Mouse (Mus musculus) midbrain, embryonic 16.5 days (tissue): ENCODE measurements around the gene Chek2. TPM values are rescaled to one million over a fixed set of nuclear protein-coding genes. Genes with fewer than 3 reads are reported as not detected.
"Not testable (repeated sequence)": the region's sequence is repeated elsewhere in the genome, so short reads cannot be mapped to it uniquely, and the experiment has no call there.

ENCODE experiments used
- ATAC-seq: fragments of 200-750 bp; cut with Nextera tagmentation; 2 replicates; pipeline ENCODE4 v1.8.0; 2017; ENCODE audit warnings: moderate TSS enrichment
- H3K27ac ChIP-seq: fragments of 300-500 bp; sonication (generic); 2 replicates; pipeline ENCODE4 v1.5.1; 2014; ENCODE audit warnings: mild to moderate bottlenecking, low read length, mixed read lengths
- H3K27me3 ChIP-seq: fragments of 300-500 bp; sonication (generic); 2 replicates; pipeline ENCODE4 v1.6.1; 2014; ENCODE audit warnings: low read depth, low read length, mixed read lengths; ENCODE audit not compliant: control insufficient read depth, insufficient read depth
- H3K36me3 ChIP-seq: fragments of 300-500 bp; sonication (generic); 2 replicates; pipeline ENCODE4 v1.6.1; 2014; ENCODE audit warnings: mild to moderate bottlenecking, low read length, moderate library complexity, mixed read lengths; ENCODE audit not compliant: control insufficient read depth, insufficient read depth
- H3K4me1 ChIP-seq: fragments of 300-500 bp; sonication (generic); 2 replicates; pipeline ENCODE4 v1.6.1; 2014; ENCODE audit warnings: mild to moderate bottlenecking, low read length, mixed read lengths; ENCODE audit not compliant: control insufficient read depth, insufficient read depth
- H3K4me2 ChIP-seq: fragments of 300-500 bp; sonication (generic); 2 replicates; pipeline ENCODE4 v1.6.1; 2014; ENCODE audit warnings: mild to moderate bottlenecking, low read length, mixed read lengths
- H3K4me3 ChIP-seq: fragments of 300-500 bp; sonication (generic); 2 replicates; pipeline ENCODE4 v1.5.1; 2014; ENCODE audit warnings: low read depth, mild to moderate bottlenecking, low read length, moderate library complexity, mixed read lengths
- H3K9ac ChIP-seq: fragments of 300-500 bp; sonication (generic); 2 replicates; pipeline ENCODE4 v1.6.1; 2014; ENCODE audit warnings: low read depth, low read length, mixed read lengths
- H3K9me3 ChIP-seq: fragments of 300-500 bp; sonication (generic); replicated peaks from 2 replicates; pipeline ENCODE4 v1.6.1; 2014; ENCODE audit warnings: mild to moderate bottlenecking, low read length, mixed read lengths; ENCODE audit not compliant: control insufficient read depth, poor library complexity, severe bottlenecking
- WGBS: fragments of 180-500 bp; shearing (Covaris S2); extraction: QIAGEN DNeasy Blood & Tissue Kit; methylation state at CpG from one replicate; pipeline ENCODE4 v1.1.7; 2014; 5-methylcytosine and 5-hydroxymethylcytosine counted together
- polyA plus RNA-seq: library from polyadenylated mRNA; unstranded; fragments of >200 nt; fragmentation: Nextera tagmentation; extraction: Ambion mirVana; gene quantifications from 2 replicates; pipeline ENCODE4 v1.2.1, GENCODE M21; 2015

The Chek2 gene
- polyA plus RNA-seq, 1 experiment from 2014 or later, result 4.5 TPM

DNA sequence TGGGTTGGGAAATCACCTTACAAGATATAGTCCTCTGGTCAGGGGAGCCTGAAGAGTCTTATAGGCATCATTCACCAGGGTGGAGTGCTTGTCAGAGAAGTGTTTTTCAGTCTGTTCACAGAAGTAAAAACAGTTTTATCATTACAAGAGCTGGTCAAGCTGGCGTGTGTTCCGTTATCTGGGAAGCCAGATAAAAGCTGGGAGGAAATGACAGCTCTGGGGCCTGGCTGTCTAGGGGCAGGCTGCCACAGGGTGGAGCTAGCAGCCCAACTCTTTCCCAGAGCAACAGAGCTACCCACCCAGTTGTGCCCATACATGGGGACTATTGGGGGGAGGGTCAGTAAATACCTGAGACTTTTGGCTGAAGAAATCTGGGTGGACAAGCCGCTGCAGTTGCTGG is 3.8 kb upstream of the Chek2 start:
- Histone ChIP-seq H3K36me3 (no peaks in the 10 kb centered on the region), H3K4me2 (no peak overlapping the region), H3K27ac (no peak overlapping the region), H3K9me3 (no peaks in the 10 kb centered on the region), H3K4me1 (peaks cover 9% of the 10 kb centered on the region), H3K4me3 (no peak overlapping the region), H3K27me3 (no peaks in the 10 kb centered on the region), H3K9ac (no peak overlapping the region)
- WGBS, result 25% methylated on average over 3 of the region's 3 CpGs
- no peak for ATAC-seq

DNA sequence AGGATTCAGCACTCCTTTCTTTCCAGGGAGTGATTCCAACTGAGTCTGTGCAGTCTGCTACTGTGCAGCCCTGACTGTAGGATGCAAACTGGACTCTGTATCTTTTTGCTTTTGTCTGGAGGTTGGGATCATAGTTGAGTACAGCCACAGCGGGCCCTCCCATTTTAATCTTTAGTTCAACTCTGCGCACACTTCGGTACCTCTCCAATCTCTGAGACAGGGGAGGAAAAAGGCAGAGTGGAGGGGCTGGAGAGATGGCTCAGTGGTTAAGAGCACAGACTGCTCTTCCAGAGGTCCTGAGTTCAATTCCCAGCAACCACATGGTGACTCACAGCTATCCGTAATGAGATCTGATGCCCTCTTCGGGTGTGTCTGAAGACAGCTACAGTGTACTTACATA is 1.8 kb upstream of the Chek2 start:
- H3K9ac ChIP-seq, ATAC-seq: not testable (repeated sequence)
- 94% methylated on average over 5 of the region's 5 CpGs for WGBS

DNA sequence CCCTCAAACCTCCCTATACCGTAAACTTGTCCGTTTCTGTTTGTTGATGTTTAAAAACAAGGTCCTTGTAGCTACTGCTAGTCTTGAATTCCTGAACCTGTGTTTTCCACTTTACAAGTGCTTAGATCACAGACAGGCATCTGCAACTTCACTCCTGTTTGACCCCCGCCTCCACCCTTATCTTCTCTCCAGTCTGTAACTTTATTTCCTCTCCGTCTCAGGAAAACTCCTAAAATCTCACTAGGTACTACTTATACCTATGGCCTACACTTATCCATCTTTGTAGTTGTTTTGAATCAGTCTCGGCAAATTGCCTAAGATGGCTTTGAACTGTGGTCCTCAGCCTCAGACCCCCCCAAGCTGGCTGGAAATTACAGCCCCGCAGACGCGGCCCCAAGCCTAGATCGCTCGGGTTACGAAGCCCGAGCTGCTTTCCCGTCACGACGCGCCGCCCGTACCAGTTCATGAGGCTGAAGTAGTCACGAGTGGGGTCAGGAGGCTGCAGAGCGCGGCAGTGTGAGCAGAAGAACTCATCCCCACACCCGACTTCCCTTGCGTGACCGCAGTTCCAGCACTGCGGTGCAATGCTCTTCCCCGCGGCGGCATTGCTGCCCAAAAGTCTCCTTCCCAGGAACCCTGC is 621 bp upstream of the Chek2 start:
- Histone ChIP-seq H3K9ac (peak overlapping the region; percentile 69), H3K9me3 (no peaks in the 10 kb centered on the region), H3K4me1 (peaks cover 9% of the 10 kb centered on the region), H3K4me3 (peak overlapping the region; percentile 69), H3K36me3 (no peaks in the 10 kb centered on the region), H3K27me3 (no peaks in the 10 kb centered on the region), H3K4me2 (peak overlapping the region; percentile 80), H3K27ac (peak overlapping the region; percentile 61)
- WGBS, result 8% methylated on average over 28 of the region's 28 CpGs
- ATAC-seq, result peak; percentile 87

More for the DNA sequence above, 1.8 kb upstream of the Chek2 start:
- H3K4me3 ChIP-seq, H3K9me3 ChIP-seq, H3K27me3 ChIP-seq, H3K4me1 ChIP-seq, H3K4me2 ChIP-seq, H3K27ac ChIP-seq, H3K36me3 ChIP-seq: not testable (repeated sequence)

DNA sequence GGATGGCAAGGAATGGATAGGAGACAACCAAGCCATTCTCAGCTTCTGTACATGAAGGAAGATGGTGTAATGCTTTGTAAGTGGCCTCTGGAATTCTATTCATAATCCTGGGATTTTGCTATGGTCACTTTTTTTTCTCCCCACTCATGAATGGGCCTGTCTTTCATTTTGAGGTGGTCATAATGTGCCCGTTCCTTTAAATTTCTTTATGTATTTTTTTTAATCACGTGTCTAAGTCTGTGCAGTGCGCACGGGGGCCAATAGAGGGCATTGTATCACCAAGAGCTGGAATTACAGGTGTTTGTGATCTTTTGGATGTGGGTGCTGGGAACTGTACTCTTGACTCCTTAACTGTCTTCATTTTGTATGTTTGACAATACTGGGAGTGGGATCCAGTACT is 686 bp downstream of the Chek2 start:
- Histone ChIP-seq H3K27me3 (no peaks in the 10 kb centered on the region), H3K36me3 (no peaks in the 10 kb centered on the region), H3K4me3 (peak overlapping the region; percentile 69), H3K4me2 (peak overlapping the region; percentile 92), H3K4me1 (peaks cover 9% of the 10 kb centered on the region), H3K9me3 (no peaks in the 10 kb centered on the region), H3K27ac (no peak overlapping the region), H3K9ac (peak overlapping the region; percentile 48)
- 9% methylated on average over 4 of the region's 4 CpGs for WGBS
- no peak for ATAC-seq

DNA sequence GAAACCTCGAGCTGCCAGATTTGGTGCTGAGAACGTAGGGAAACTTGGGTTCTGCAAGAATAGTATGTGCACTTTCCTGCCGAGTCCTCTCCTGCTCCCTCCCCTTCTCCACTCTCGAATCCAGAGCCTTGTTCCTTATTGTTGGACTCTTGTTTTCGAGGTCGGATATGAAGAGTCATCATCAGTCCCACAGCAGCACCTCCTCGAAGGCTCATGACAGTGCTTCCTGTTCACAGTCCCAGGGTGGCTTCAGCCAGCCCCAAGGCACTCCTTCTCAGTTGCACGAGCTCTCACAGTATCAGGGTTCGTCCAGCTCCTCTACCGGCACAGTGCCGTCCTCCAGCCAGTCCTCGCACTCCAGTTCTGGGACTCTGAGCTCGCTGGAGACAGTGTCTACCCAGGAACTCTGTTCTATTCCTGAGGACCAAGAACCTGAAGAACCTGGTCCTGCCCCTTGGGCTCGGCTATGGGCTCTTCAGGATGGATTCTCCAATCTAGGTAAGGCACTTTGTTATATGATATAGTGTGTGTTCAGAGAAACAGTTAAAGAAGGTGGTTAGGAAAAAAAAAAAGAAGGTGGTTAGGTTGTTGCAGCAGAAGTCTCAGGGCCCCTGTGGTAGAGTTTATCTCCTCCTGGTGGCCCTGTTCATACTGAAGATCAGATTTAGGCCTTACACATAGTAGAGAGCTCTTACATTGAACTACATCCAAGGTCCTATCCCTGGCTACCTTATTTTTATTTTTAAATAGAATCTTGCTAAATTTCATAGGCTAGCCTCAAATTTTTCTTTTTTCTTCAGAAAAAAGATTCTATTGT is 1.5 kb downstream of the Chek2 start:
- Histone ChIP-seq H3K36me3 (no peaks in the 10 kb centered on the region), H3K9ac (no peak overlapping the region), H3K4me3 (no peak overlapping the region), H3K4me1 (peaks cover 9% of the 10 kb centered on the region), H3K27ac (no peak overlapping the region), H3K27me3 (no peaks in the 10 kb centered on the region), H3K9me3 (no peaks in the 10 kb centered on the region), H3K4me2 (no peak overlapping the region)
- 90% methylated on average over 14 of the region's 14 CpGs for WGBS
- no peak for ATAC-seq

DNA sequence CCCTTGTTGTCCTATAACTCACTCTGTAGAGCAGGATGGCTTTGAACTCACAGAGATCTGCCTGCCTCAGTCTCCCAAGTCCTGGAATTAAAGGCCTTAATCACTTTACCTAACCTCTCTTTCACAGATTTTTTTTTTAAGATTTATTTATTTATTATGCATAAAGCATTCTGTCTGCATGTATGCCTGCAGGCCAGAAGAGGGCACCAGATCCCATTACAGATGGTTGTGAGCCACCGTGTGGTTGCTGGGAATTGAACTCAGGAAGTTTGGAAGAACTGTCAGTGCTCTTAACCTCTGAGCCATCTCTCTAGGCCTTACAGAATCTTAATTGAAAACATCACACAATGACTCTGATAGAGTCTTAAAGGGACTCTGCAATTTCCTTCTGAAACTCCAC is 13.2 kb downstream of the Chek2 start:
- H3K27ac ChIP-seq, result no peak overlapping the region
- WGBS, result 91% methylated on average over 1 of the region's 1 CpGs
- H3K9ac ChIP-seq, result no peak overlapping the region
- H3K9me3 ChIP-seq, result no peaks in the 10 kb centered on the region
- no peaks in the 10 kb centered on the region for H3K27me3 ChIP-seq
- H3K4me2 ChIP-seq, result no peak overlapping the region
- ATAC-seq, result no peak
- no peaks in the 10 kb centered on the region for H3K36me3 ChIP-seq
- H3K4me3 ChIP-seq, result no peak overlapping the region
- H3K4me1 ChIP-seq, result no peaks in the 10 kb centered on the region

DNA sequence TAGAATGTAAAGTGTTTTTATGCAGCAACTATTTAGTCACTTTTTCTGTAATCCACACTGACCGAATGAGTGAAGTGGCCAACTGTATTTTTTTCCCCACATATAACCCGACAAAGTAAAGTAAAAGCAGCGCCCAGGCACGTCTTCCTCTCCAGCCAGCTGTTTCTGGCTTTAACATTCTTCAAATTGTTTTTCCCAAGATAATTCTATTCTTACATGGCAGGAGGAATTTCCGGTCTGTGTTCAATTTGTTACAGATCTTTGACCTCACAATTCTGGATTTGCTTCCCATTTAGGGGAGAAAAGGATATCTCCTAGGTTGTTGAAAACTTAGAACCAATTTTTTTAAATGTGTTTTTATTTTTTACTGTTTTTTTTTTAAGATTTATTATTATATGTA is 17.3 kb downstream of the Chek2 start:
- Histone ChIP-seq H3K36me3 (no peaks in the 10 kb centered on the region), H3K4me3 (no peak overlapping the region), H3K27me3 (no peaks in the 10 kb centered on the region), H3K9me3 (no peaks in the 10 kb centered on the region), H3K4me2 (no peak overlapping the region), H3K27ac (no peak overlapping the region), H3K9ac (no peak overlapping the region), H3K4me1 (no peaks in the 10 kb centered on the region)
- WGBS, result 84% methylated on average over 5 of the region's 5 CpGs
- ATAC-seq, result no peak

DNA sequence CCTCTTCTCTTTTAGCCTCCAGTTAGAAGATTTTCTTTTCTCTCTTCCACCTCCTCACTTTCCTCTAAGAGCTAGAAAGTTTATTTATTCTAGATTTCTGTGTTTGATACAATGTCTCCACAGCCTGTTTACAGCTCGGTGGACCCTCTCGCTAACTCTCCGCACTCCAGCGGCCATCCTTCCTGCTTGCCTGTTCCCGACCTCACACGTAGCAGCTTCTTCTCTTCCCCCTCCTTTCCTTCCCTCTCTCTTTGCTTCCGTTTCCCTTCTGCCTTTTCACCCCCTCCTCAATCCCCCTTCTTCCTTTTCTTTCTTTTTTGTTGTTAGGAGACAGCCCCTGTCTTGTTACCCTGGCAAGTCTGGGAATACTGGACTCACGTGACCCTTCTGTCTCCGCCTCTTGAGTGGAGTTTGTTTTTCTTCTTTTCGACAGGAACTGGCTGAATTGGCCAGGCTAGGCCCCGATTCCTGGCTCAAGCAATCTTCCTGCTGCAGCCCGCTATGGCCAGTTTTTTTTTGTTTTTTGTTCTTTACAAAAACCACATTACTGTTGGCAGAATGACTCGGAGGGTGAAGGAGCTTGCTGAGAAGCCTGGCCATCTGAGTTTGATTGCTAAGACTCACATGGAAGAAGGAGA is 19.4 kb downstream of the Chek2 start:
- WGBS, result 51% methylated on average over 13 of the region's 13 CpGs
- Histone ChIP-seq H3K27ac (peak overlapping the region; percentile 76), H3K9me3 (no peaks in the 10 kb centered on the region), H3K9ac (no peak overlapping the region), H3K36me3 (no peaks in the 10 kb centered on the region), H3K27me3 (no peaks in the 10 kb centered on the region), H3K4me1 (no peaks in the 10 kb centered on the region), H3K4me2 (peak overlapping the region; percentile 28), H3K4me3 (no peak overlapping the region)
- no peak for ATAC-seq

DNA sequence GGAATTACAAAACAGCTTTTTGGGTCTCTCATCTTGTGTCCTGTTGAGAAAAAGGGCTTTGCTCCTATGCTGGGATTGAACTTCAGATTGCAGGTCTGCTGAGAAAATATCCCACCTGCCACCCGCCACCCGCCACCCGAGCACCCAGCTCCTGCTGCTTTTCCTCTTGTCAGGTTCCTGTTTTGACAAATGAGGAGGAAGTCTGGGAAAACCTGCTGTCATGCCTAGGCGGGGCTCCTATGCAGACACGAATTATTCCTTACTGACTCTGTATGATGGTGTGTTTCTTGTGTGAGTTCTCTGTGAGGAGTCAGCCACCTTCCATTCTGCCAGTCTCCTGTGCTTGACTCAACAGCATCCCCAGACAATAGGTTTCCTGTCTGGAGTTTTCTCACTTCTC is 20.7 kb downstream of the Chek2 start:
- 95% methylated on average over 5 of the region's 5 CpGs for WGBS

More for the DNA sequence above, 20.7 kb downstream of the Chek2 start:
- H3K4me1 ChIP-seq, result no peaks in the 10 kb centered on the region
- no peak overlapping the region for H3K9ac ChIP-seq
- H3K27ac ChIP-seq, result no peak overlapping the region
- ATAC-seq, result no peak
- no peak overlapping the region for H3K4me2 ChIP-seq
- no peak overlapping the region for H3K4me3 ChIP-seq
- no peaks in the 10 kb centered on the region for H3K9me3 ChIP-seq
- H3K36me3 ChIP-seq, result no peaks in the 10 kb centered on the region
- H3K27me3 ChIP-seq, result no peaks in the 10 kb centered on the region
